Mouse (Mus musculus): ENCODE results near the gene Tmem40. TPM values are rescaled to one million over a fixed set of nuclear protein-coding genes. Genes with fewer than 3 reads are reported as not detected.

The Tmem40 gene
- total RNA-seq, 2 experiments from 2014 or later, result 0.43 to 0.45 TPM

Small RNAs within 50 kb of the gene (microRNA-seq; reads per million reads assigned to microRNA genes)
- gene Mir7660 (ENCODE audit: borderline number of aligned reads in 2 of 2), result 0 reads per million in 2 experiments

Other genes with a start within 250 kb of the Tmem40 start
- 1 to 10 TPM; 6.8 to 8.7 TPM for gene Tsen2, start 217.7 kb downstream of the Tmem40 start, total RNA-seq (2021)
- gene Mkrn2os, start 169.8 kb downstream of the Tmem40 start, total RNA-seq (2021), result not detected
- gene Mkrn2, start 160.5 kb downstream of the Tmem40 start, total RNA-seq (2021), result 10 to 100 TPM; 34.8 to 37.9 TPM
- gene Raf1, start 85.8 kb downstream of the Tmem40 start, total RNA-seq (2021), result 100 to 1,000 TPM in 1 of 2 experiments, 10 to 100 TPM in 1; 89.9 to 101 TPM
- gene Cand2, start 12.1 kb upstream of the Tmem40 start, total RNA-seq (2021), result 1 to 10 TPM; 5.8 to 9.5 TPM
- 1,000 to 10,000 TPM; 1,000 to 1,116 TPM for gene Rpl32, start 46.3 kb upstream of the Tmem40 start, total RNA-seq (2021)
- under 1 TPM; 0.58 to 0.80 TPM for gene Efcab12, start 76.0 kb upstream of the Tmem40 start, total RNA-seq (2021)
- 1 to 10 TPM; 1.6 to 2.0 TPM for gene Mbd4, start 91.0 kb upstream of the Tmem40 start, total RNA-seq (2021)
- 10 to 100 TPM; 14.7 to 15.1 TPM for gene Ift122, start 91.1 kb upstream of the Tmem40 start, total RNA-seq (2021)
- gene Rho, start 169.3 kb upstream of the Tmem40 start, total RNA-seq (2021), result under 1 TPM; 0.26 to 0.40 TPM
- gene H1foo, start 182.5 kb upstream of the Tmem40 start, total RNA-seq (2021), result not detected
- gene Plxnd1, start 232.6 kb upstream of the Tmem40 start, total RNA-seq (2021), result 100 to 1,000 TPM; 116 to 135 TPM